Mouse (Mus musculus): ENCODE measurements around the gene Hoxb5.

Hoxb5 gene

DNA sequence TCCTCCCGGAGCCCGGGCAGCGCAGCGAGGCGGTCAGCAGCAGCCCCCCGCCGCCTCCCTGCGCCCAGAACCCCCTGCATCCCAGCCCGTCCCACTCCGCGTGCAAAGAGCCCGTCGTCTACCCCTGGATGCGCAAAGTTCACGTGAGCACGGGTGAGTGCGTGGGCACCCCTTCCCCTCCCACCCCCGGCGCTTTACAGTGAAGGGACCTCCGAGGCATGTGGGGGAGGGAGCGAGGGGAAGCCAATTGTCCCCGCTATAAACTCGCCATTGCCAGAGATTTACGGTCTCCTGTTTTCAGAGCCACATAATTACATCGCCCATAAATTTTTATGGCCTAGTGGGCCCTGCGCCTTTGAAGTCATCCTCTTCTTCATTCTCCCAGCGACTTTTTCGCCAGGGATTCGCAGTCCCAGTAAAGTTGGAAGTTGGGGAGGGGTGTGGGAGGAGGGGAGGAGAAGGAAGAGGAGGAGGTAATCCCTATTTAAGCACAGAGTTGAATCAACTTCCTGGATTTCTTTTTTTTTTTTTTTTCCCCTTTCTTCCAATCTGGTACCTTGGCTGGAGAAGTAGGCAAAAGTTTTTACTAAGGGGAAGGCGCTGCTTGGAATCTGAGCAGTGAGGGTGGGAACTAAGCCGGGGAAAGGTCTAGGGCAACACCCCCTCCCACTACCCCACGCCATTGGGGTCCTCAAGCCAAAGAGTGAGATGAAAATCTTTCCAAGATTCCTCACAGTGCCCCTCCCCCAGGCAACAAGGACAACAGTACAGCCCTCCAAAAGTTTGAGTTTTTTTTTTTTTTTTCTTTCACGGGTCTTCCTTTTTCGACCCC, 16.2 kb downstream of the Hoxb5 start:
- DNase-seq (ENCODE audit: low spot score) = no peak

DNA sequence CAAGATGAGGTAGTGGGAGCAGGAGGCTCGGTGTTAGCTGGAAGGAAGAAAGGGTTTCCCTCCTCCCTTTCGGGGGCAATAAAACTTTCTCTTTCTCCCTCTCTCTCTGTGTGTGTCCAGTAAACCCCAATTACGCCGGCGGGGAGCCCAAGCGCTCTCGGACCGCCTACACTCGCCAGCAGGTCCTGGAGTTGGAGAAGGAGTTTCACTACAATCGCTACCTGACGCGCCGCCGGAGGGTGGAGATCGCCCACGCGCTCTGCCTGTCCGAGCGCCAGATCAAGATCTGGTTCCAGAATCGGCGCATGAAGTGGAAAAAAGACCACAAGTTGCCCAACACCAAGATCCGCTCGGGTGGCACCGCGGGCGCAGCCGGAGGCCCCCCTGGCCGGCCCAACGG, 16.8 kb downstream of the Hoxb5 start:
- DNase-seq (ENCODE audit: low spot score) = no peak

DNA sequence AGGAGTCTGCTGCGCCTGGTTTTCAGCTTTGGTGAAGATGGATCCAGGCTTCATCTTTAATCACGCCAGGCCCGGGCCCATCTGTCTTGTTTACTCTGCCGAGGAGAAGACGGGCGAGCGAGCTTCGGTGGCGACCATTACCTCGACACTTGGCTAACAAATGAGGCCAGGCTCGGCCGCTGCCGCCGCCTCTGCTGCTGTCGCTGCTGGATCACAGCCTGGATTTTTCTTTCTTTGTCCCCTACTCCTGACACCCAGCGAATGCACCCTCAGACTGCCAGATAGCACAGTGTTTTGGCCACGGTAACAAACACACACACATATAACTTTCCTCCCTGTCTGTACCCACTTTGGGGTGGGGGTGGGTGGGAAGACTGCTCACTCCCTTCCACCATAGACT, 17.6 kb downstream of the Hoxb5 start:
- no peak for DNase-seq (ENCODE audit: low spot score)

DNA sequence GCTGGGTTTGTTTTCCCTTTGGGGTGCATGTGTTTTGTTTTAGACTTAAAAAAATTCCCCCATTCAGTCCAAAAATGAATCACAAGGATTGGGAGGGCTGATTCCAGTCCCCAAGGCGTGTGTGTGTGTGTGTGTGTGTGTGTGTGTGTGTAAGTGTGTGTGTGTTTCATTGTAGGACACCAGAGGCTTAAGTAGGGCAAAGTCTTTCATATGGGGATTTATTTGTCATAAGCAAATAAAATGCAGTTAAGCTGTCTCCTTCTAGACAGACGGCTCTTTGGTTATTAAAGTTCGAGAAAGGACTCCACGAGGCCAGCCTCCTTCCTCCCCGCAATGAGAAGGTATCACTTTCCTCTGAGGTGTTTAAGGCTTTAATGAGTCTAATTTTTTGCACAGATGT, 18.7 kb downstream of the Hoxb5 start:
- DNase-seq (ENCODE audit: low spot score) = no peak

DNA sequence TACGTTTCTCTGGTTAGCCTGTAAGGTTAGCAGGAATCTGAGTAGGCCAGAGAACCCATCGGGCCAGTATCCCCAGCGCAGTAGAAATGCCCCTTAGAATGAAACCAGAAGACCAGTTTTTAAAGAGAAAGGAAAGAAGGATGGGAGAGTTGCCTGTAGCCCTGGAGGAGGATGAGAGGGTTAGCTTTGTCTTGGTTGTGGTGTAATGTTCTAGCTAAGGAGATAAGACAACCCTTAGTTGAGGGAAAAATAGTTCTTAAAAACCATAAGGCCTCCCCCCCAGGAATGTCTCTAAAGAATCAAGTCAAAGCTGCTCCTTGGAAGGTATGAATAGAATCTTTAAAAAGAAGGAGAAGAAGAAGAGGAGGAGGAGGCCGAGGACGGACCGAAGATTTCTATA, 19.6 kb downstream of the Hoxb5 start:
- no peak for DNase-seq (ENCODE audit: low spot score)

DNA sequence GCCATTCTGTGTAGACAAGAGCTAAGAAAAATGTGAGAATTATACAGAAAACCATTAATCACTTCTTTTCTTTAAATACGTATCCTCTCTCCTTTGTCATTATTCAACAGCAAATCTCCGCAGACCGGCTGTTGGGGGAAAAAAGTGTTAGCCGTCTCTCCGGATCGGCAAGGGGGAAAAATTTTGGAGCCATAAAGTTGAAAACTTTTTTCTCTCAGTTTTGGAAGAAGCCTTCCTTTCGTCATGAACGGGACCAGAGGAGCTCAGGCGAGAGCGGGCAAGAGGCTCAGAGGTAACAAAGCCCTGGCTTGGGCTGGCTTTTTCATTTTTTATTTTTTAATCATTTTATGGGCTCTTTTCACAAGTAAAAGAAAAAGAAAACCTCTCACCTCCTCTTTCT, 20.0 kb downstream of the Hoxb5 start, which contains the start of gene Hoxb3:
Hoxb3 (plus strand) TSS at position 173 of the 400 bp plus-strand sequence.
- DNase-seq (ENCODE audit: low spot score) = no peak

DNA sequence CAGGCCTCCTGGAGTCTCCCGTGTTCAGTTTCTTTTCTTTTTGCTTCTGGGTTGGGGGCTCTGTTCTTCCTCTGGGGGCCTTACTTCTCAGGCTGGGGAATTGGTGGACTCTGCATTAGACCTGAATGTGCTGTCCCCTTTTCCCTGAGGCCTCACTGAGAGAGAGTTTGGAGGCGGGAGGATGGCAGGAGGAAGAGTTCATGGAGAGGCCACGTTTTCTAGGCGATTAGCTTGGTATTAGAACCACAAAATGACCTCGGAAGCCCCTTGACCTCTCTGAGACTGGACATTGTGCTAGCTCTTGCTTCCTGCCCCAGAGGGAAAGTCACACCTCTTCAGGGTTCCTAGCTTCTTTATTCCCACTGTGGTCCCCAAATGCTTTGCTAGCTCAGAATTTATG, 21.0 kb downstream of the Hoxb5 start:
- DNase-seq (ENCODE audit: low spot score) = no peak

DNA sequence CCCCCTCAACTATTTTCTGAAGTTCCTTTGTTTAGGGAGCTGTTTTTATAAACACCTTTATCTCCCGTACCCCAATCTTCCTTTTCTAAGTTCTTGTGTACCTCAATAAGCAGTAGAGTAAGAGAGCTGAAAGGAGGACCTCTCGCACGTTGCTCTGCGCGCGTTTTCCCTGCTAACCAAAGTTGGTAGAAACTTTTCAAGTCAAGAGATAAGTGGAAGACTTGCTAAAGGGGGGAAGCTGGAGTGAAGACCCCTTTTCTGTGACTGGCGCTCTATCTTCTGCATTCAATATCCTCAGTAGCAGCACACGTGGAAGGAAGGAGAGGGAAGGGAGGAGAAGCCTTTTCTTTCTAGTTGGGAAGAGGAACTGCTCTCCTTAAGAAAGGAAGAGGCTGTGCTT, 21.8 kb downstream of the Hoxb5 start:
- DNase-seq (ENCODE audit: low spot score) = no peak

DNA sequence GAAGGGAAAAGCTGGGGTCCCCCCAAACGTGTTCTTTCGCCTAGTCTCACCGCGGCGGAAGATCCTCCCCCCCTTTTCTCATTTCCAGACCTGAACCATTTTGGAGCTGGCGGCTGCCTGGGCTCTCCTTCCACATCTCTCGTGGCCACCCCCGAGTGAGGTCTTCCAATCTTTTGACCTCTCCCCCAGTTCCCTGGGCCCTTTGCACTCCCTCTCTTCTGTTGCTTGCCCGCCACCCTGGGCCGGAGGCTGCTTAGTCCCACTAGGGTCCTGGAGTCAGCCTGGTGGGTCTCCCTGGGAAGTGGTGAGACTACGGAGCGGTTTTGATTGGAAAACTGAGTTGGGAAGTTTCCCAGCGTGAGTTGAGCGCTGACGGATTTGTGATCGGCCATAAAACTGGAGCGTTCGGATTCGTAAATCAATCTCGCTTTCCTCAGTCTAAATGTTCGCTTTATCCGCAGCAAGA, 22.6 kb downstream of the Hoxb5 start:
- DNase-seq (ENCODE audit: low spot score) = no peak

DNA sequence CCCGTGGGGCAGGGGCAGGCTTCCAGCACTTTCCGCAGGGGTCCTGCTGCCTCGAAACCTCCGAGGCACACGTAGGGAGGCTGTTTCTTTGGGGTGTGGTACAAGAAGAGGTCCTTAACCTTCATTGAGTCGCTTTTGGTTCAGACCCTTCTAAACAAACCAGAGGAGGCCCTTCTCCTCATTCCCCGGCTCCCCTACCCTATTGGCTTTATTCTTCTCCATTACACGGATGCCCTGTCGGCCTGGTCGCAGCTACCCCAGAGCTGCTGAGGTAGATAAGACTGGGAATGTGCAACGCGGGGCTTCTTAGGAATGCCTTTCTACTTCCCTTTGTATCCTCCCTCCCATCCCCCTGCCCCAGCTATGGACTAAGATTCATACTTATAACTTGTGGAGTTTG, 23.6 kb downstream of the Hoxb5 start:
- DNase-seq (ENCODE audit: low spot score) = no peak

DNA sequence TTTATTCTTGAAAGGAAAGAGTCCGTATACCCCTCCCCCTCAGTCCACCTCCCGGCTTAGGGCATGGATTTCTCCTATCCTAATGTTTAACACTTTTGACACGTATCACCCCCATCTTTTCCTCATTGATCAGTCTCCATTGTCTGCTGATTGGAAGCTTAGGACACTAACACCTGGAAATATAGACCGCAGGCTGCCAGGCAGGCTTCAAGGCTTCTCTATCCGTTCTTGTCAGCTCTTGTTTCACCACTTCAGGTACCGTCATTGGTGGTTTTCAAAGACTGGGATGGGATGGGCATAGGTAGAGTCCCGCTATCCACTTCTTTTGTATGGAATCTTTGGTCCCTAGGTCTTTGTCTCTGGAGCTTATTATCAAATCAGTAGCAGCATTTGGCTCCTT, 24.0 kb downstream of the Hoxb5 start:
- no peak for DNase-seq (ENCODE audit: low spot score)

DNA sequence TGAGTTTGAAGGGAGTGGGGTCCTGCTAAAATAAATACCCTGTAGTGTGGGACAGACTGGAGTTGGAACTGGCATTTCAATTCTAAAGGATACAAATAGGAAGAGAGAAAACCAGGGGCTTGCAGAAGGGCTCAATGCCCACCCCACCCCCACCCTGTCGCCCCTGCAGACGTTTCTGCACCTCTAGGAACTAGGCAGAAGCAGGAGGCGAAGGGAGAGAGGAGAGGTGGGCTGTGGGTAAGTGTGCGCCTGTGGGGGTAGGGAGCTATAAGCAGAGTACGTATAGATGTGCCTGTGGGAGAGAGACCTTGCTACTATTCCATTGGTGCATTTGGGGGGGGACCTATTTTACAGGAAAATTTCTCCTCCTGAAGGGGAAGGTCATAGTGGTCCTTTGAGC, 24.6 kb downstream of the Hoxb5 start:
- DNase-seq (ENCODE audit: low spot score) = no peak

DNA sequence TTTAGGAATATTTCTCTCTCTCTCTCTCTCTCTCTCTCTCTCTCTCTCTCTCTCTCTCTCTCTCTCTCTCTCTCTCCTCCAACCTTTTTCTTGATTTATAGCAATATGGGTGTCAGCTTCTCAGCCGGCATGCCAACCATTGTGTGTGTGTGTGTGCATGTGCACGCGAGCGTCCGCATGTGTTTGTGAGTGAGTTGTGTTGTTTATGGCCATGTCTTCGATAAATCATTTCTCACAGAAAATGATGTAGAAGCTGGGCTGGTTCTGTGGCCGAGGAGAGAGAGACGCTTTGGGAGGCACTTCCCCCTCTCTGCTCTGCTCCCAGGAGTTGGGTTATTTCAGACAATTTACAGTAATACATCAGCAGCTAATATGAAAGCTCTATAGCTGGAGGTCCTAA, 25.5 kb downstream of the Hoxb5 start:
- no peak for DNase-seq (ENCODE audit: low spot score)

DNA sequence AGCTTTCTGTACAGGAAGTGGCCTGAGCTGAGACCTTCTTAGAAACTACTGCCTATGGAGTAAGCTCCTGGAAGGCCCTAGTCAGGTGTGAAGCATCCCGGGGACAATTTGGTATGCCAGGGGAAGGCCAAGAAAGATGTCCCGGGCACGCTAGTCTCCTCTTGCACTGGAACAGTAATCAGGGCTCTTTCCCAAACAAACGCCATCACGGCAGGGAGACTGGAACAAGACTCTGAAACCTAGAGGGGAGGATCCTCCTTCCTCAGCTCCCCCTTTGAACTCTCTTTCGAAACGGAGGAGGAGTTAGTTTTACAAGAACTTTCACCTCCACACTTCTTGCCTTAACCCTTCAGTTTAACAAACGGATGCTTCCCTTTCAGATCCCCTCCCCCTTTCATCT, 29.0 kb downstream of the Hoxb5 start:
- no peak for DNase-seq (ENCODE audit: low spot score)

DNA sequence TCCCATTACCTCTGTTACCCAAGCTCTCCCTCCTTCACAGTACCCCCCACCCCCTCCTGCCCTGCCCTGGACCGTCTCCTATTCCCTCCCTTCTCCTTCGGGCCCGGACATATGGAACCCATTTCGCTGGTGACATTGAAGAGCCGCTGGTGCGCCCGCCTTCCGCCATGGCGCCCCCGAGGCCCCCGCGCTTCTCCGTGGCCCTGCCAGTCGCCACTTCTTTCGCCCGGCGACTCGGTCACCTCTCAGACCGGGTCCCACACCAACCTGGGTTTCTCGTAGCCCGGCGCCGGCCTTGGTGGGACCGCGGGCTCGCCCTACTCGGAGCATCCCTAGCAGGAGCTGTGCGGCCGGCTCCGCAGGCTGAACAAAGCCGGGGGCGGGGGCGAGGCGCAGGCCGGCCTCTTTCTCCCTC, 29.5 kb downstream of the Hoxb5 start:
- no peak for DNase-seq (ENCODE audit: low spot score)

DNA sequence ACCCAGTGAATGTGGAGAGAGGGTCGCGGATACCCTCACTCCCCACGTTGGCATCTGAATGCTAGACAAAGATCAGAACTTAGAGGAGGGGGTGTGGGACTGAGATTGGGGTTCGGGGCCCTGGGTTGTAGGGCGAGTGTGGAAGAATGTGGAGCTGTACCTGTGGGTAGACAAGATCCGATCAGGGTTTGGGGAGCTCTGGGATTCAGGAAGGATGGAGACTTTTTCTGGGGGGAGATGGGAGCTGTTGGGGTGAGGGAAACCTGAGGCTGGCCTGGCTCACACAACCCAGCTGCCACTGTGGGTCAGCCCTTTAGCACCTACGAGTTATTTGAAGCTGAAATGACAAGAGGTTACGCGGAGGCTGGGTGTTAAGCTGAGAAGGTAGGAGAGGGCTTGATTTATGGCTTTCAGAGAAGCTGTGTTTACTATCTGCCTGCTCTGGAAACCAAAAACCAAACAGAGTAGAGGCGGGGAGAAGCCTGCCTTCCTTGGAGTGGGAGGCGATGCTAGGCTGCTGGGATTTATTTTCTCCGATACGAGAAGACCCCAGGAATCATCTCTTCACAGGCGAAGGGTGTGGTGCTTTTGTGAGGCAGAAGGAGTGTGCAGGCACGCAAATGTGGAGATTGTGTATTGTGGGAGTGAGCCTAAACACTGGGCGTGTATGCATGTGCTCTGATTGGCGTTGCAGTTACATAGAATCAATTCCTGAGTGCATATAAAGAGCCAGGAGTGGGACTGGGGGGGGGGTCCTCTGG, 30.3 kb downstream of the Hoxb5 start:
- no peak for DNase-seq (ENCODE audit: low spot score)

DNA sequence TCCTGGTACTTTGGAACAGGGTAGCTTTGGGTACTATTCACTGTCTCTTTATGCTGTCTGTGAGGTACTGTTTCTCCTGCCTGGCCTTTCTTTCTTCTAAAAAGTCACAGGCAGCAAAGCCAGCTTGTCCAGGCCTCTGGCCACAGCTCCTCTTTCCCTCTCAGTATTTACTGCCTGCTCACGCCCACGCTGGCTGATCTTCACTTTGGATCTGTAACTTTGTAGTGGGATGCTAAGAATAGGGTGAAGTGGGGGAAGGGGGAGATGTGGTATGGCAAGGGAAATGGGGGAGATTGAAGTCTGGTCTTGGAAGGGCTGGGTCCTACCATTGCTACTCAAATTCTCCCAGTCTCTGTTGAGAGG, 30.8 kb downstream of the Hoxb5 start:
- no peak for DNase-seq (ENCODE audit: low spot score)

DNA sequence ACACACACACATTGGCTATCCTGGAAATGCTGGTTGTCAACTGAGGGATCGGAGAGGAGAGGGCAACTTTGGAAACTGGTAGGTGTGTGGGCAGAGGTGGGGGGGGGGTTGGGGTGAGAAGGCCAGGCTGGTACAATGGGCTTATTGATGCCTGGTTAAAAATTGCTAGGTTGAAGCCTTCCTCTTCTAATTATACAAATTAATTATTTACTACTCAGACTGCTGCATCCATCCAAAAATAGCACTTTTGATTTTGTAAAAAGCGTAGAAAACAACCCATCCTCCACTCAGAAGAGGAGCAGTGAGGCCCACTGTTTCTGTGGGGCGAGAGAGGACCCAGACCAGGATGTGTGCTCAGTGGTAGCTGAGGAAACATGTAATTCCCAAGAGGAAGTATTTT, 31.9 kb downstream of the Hoxb5 start:
- no peak for DNase-seq (ENCODE audit: low spot score)

DNA sequence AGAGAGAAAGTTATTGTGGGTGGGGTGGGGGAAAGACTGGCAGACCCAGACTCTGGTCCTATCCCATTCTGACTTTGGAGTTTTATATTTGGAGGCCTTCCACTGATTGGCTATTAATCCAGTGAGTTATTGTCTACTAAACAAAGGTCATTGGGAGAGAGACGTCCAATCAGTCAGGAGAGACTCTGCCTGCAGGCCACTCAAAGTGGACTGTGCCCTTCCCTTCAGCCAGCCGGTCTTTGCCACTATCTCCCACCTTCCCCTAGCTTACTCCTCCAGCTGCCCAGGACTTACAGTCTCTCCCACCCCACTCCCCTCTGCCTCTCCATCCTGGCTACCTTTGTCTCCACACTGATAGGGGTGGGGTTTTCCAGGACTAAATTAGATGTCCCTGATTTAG, 33.5 kb downstream of the Hoxb5 start:
- no peak for DNase-seq (ENCODE audit: low spot score)

DNA sequence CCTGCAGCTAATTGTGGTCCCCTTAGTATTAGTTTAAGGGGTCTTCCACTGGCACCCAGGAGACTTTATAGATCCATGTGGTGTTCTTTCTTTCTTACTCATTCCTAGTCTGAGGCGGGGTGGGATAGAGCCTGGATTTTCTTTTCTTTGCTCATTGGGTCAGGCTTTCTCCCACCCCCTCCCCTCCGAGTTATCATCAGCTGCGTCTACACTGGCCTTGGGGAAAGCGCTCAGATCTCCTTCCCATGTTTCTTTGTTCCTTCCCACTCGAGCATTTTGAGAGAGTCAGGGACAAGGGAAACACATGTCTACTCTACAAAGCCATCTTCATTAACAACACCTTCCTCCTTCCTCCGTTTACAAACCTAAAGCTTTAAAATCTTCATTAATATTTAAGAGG, 33.9 kb downstream of the Hoxb5 start:
- DNase-seq (ENCODE audit: low spot score) = no peak

DNA sequence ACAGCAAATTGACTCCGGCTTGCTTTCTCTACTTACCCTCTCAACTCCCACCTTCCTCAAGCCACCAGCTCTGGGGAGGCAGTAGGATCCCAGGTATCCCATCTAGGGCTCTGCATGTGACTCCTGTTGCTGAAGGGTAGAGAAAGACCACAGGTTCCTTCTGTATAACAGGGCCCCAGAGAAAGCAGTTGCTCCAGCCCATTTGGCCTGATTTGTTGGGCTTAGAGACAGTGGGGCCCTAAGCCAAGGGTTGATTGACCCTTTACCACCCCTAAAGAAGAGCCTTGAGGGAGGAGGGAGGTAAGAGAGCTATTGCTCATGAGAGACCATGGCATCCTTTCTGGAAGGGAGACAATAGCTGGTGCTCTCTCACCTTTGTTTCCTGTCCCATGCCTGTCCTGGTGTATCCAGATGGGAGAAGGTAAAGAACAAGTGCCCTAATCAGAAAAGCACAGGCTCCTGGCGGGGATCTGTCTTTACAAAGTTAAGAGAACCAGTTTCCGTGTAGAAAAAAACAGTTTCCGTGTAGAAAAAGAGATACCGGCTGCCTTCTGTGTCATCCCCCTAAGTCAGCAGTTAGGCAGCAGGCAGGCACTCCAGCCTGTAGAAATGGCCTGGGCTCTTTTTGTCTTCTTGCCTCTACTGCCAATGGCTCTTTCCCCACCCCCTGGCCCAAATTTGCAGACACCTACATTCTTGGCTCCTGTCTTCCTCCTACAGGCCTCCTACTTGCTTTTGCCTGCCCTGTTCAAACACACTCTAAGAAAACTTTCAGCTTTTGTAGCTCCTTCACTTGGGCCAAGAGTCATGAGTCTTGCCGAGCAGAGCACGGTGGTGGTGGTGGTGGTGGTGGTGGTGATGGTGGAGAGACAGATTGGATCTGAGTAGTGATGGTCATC, 36.1 kb downstream of the Hoxb5 start:
- no peak for DNase-seq (ENCODE audit: low spot score)

DNA sequence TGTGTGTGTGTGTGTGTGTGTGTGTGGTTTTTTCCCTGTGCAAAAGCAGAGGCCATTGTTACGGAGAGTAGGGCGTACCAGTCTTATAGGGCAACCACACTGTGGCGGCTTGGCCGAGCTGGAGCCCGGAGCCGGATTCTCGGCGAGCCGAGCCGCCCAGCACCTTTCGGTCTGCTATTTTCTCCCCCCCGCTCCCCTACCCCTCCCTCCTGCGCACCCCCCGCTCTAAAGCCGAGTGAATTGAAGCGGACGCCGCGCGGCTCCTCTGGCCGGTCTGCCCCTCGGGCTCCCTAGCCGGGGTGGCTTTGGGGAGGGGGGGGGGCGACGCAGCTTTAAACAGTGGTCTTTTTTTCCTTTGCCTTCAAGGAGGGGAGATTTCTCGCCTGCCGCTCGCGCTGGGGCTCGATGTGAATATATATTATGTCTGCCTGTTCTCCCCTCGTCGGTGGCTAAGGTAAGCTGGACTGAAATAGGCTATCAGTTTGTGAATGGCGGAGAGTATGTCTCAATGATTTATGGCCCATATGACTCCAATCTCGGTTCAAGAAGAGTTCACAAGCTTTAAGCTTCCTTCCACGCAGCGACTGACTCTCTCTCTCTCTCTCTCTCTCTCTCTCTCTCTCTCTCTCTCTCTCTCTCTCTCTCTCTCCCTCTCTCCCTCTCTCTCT, 37.7 kb downstream of the Hoxb5 start:
- DNase-seq (ENCODE audit: low spot score) = no peak

Data from c-Kit-positive CD71-positive TER-119-positive erythroid progenitor cells, embryonic 14.5 days (primary cell).